Mouse (Mus musculus): Measurements from ENCODE around the gene Foxk1.

DNA sequence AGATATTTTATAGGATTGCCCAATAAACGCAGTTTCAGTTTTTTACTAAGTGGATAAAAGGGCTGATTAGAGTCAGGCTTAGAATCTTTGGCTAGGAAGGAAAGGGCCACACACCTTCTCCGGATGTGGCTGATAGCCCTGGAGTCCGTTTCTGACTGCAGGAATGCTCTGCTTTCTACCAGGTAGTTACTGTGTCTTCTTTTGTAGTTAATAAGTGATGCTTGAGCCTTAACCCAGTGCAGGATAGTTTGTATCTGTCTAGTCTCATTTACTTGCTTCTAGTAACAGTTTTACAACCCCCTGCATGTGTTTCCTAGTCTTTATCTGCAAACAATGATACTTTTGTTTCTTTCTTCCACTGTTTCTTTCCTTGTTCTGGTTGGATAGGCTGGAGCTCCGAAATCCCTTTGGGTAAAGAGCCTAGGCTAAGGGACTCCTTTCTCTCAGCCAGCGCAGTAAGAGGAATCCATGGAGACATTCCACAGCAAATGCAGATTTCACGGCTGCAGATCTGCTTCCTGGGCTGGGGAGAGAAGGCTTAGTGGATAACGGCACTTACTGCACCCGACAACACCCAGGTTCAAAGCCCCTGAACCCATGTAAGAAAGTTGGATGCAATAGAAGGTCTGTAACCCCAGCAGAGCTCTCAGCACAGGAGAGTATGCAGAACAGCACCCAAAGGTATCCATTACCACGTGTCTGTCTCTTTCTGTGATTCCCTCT is 12.6 kb downstream of the Foxk1 start:
- TF ChIP-seq ZNF384 (IDR thresholded peaks at IDR 0.05; ENCODE audit: low read depth, low read length) (no peak), MXI1 (IDR thresholded peaks at IDR 0.05; ENCODE audit: low read depth, low read length) (no peak), JUND (IDR thresholded peaks at IDR 0.05; ENCODE audit: low read depth, low read length) (no peak), TCF12 (IDR thresholded peaks at IDR 0.05; ENCODE audit: low read depth, low read length) (no peak)

Measured in MEL (cell line).